Mouse (Mus musculus) thymus, postnatal 14 days (tissue): ENCODE measurements at regions not wholly inside any gene's neighbourhood (a gene's known extent, or its start where the extent isn't known, plus 50 kb on each side); places are given as distances from the start of the nearest gene placed in this dataset.

Experiments
- DNase-seq: peaks from one replicate; pipeline ENCODE4 v3.0.0; 2021

GRCm38 (mm10) chr10:68606848-68607247 lies 65.2 kb upstream of the Cabcoco1 start:
- no peak for DNase-seq

- no peak for DNase-seq
Observed at GRCm38 (mm10) chr10:68611906-68612305, 70.2 kb upstream of the Cabcoco1 start.

- no peak for DNase-seq
Observed at GRCm38 (mm10) chr10:68612727-68613126, 71.0 kb upstream of the Cabcoco1 start.

GRCm38 (mm10) chr10:68623786-68624185 lies 82.1 kb upstream of the Cabcoco1 start:
- DNase-seq: no peak

GRCm38 (mm10) chr10:68625329-68625728 lies 83.6 kb upstream of the Cabcoco1 start:
- no peak for DNase-seq

GRCm38 (mm10) chr10:68625752-68626151 lies 84.1 kb upstream of the Cabcoco1 start:
- no peak for DNase-seq

GRCm38 (mm10) chr10:68629486-68629885 lies 87.8 kb upstream of the Cabcoco1 start:
- no peak for DNase-seq

- DNase-seq: no peak
Observed at GRCm38 (mm10) chr10:68633180-68633579, 90.3 kb upstream of the Tmem26 start.

- no peak for DNase-seq
Observed at GRCm38 (mm10) chr10:68652700-68653099, 70.7 kb upstream of the Tmem26 start.

- no peak for DNase-seq
Observed at GRCm38 (mm10) chr10:68655491-68655890, 68.0 kb upstream of the Tmem26 start.

- no peak for DNase-seq
Observed at GRCm38 (mm10) chr10:68666094-68666493, 57.4 kb upstream of the Tmem26 start.

GRCm38 (mm10) chr10:68669330-68669729 lies 54.1 kb upstream of the Tmem26 start:
- no peak for DNase-seq

GRCm38 (mm10) chr10:68669992-68670391 lies 53.5 kb upstream of the Tmem26 start:
- no peak for DNase-seq

- DNase-seq: no peak
Observed at GRCm38 (mm10) chr10:68672291-68672690, 51.2 kb upstream of the Tmem26 start.

GRCm38 (mm10) chr10:68673102-68673872 lies 50.2 kb upstream of the Tmem26 start:
- peak; percentile 14 for DNase-seq
